Mouse (Mus musculus): ENCODE data around the gene Pdzd4. TPM values are rescaled to one million over a fixed set of nuclear protein-coding genes. Genes with fewer than 3 reads are reported as not detected.
A peak's percentile ranks its signal among the peaks of the same experiment; 100 is the strongest.

The Pdzd4 gene
- polyA plus RNA-seq, 1 experiment from 2014 or later = 0.12 TPM

- Histone ChIP-seq H3K36me3 (ENCODE audit: control insufficient read depth, insufficient read depth) (no peaks in the 10 kb centered on the region), H3K9me3 (ENCODE audit: control insufficient read depth) (no peaks in the 10 kb centered on the region), H3K9ac (ENCODE audit: low read depth, low read length) (no peak overlapping the region), H3K4me2 (replicated peaks; ENCODE audit: low read depth) (no peak overlapping the region), H3K27ac (ENCODE audit: low read depth, low read length) (no peak overlapping the region), H3K4me1 (replicated peaks; ENCODE audit: control insufficient read depth, insufficient read depth, low read length) (no peaks in the 10 kb centered on the region), H3K27me3 (replicated peaks; ENCODE audit: control insufficient read depth, insufficient read depth, low read length) (no peaks in the 10 kb centered on the region), H3K4me3 (ENCODE audit: low read depth, low read length) (no peak overlapping the region)
- 59% methylated on average over 3 of the region's 3 CpGs for WGBS
- no peak for ATAC-seq
- no peak for TF ChIP-seq CTCF (IDR thresholded peaks at IDR 0.05; ENCODE audit: low read depth)
Measured at GRCm38 (mm10) chrX:73864692-73865091, 39.9 kb upstream of the Pdzd4 start.

GRCm38 (mm10) chrX:73855087-73855408 is 30.3 kb upstream of the Pdzd4 start:
- Histone ChIP-seq H3K9ac (ENCODE audit: low read depth, low read length) (no peak overlapping the region), H3K9me3 (ENCODE audit: control insufficient read depth) (no peaks in the 10 kb centered on the region), H3K4me1 (replicated peaks; ENCODE audit: control insufficient read depth, insufficient read depth, low read length) (no peaks in the 10 kb centered on the region), H3K36me3 (ENCODE audit: control insufficient read depth, insufficient read depth) (no peaks in the 10 kb centered on the region), H3K27me3 (replicated peaks; ENCODE audit: control insufficient read depth, insufficient read depth, low read length) (no peaks in the 10 kb centered on the region), H3K4me3 (ENCODE audit: low read depth, low read length) (no peak overlapping the region), H3K4me2 (replicated peaks; ENCODE audit: low read depth) (no peak overlapping the region), H3K27ac (ENCODE audit: low read depth, low read length) (no peak overlapping the region)
- no peak for TF ChIP-seq CTCF (IDR thresholded peaks at IDR 0.05; ENCODE audit: low read depth)
- 55% methylated on average over 3 of the region's 3 CpGs for WGBS
- ATAC-seq = no peak

DNA sequence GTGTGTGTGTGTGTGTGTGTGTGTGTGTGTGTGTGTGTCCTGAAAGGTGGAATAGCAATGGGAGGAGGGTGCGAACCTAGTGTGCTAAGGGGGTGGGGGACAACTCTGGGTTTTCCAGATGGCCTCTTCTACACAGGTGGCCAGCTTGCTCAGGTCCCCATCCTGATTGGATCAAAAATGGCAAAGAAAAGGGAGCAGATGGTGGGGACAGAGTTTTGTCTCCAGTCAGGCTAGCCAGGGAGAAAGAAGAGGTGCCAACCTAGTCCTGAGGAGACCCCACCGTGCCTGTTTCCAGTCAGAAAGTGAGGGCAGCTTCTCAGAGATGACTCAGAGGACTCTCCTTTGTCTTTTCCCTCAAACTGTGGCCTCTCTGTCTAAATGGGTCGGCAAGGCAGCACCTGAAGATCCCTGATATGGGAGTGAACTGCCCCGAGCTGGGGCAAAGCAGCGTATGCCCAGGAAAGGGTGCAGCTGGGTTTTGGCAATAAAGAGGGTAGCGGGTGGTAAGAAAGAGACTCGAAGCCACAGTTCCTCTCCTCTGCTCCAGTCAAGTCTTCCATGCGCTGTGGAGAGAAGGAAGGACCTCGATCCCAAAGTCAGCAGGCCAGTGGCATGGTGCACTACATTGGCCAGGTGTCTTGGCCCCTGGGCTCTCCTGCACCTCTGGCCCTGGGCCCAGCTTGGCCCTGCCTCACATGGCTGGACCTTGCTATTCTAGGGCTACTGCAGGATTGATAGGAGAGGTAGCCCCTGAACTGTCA is 29.7 kb upstream of the Pdzd4 start:
- no peak for ATAC-seq
- WGBS = 81% methylated on average over 9 of the region's 9 CpGs
- Histone ChIP-seq H3K36me3 (ENCODE audit: control insufficient read depth, insufficient read depth) (no peaks in the 10 kb centered on the region), H3K4me2 (replicated peaks; ENCODE audit: low read depth) (no peak overlapping the region), H3K4me1 (replicated peaks; ENCODE audit: control insufficient read depth, insufficient read depth, low read length) (no peaks in the 10 kb centered on the region), H3K4me3 (ENCODE audit: low read depth, low read length) (no peak overlapping the region), H3K9ac (ENCODE audit: low read depth, low read length) (no peak overlapping the region), H3K27me3 (replicated peaks; ENCODE audit: control insufficient read depth, insufficient read depth, low read length) (no peaks in the 10 kb centered on the region), H3K9me3 (ENCODE audit: control insufficient read depth) (no peaks in the 10 kb centered on the region), H3K27ac (ENCODE audit: low read depth, low read length) (no peak overlapping the region)
- TF ChIP-seq CTCF (IDR thresholded peaks at IDR 0.05; ENCODE audit: low read depth) = no peak

DNA sequence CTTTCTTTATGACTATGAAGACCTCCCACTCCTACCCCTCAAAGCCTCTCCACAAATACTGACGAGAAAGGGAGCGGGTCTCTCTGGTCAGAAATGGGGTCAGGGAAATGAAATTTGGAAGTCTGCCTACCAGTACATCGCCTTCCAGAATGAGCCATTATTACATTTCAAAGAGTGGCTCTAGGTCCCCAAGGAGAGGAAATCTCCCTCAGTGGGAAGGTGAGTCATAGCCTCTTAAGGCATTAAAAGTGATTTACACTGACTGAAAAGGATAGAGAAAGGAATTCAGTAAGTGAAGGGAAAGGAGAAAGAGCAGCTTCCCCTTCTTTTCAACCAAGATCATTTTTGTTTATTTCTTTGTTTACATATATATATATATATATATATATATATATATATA is 11.9 kb upstream of the Pdzd4 start:
- TF ChIP-seq CTCF (IDR thresholded peaks at IDR 0.05; ENCODE audit: low read depth) = no peak
- no peaks in the 10 kb centered on the region for H3K36me3 ChIP-seq (ENCODE audit: control insufficient read depth, insufficient read depth)
- 85% methylated on average over 3 of the region's 3 CpGs for WGBS
- H3K27ac ChIP-seq (ENCODE audit: low read depth, low read length) = no peak overlapping the region
- H3K4me3 ChIP-seq (ENCODE audit: low read depth, low read length) = no peak overlapping the region
- ATAC-seq = no peak
- no peaks in the 10 kb centered on the region for H3K4me1 ChIP-seq (replicated peaks; ENCODE audit: control insufficient read depth, insufficient read depth, low read length)
- no peaks in the 10 kb centered on the region for H3K27me3 ChIP-seq (replicated peaks; ENCODE audit: control insufficient read depth, insufficient read depth, low read length)
- no peak overlapping the region for H3K4me2 ChIP-seq (replicated peaks; ENCODE audit: low read depth)
- no peak overlapping the region for H3K9ac ChIP-seq (ENCODE audit: low read depth, low read length)
- H3K9me3 ChIP-seq (ENCODE audit: control insufficient read depth) = no peaks in the 10 kb centered on the region

DNA sequence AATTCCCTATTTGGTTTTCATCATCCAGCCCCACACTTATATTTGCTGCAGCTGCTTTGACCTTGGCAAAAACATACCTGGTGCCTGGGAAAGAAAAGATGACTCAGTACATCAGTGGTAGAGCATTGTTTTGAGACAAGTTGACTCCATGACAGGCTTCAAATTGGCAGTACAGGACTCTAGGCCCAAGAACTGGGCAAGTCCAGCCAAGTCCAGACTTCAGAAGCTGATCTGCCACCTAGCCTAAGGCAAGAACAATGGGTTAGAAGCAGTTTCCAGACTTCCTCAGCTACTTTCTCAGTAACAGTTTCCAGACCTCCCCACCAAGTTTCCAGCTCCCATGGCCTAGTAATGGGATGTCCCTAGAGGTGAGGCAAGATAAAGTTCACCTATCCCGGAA is 11.0 kb upstream of the Pdzd4 start:
- WGBS = 95% methylated on average over 1 of the region's 1 CpGs

DNA sequence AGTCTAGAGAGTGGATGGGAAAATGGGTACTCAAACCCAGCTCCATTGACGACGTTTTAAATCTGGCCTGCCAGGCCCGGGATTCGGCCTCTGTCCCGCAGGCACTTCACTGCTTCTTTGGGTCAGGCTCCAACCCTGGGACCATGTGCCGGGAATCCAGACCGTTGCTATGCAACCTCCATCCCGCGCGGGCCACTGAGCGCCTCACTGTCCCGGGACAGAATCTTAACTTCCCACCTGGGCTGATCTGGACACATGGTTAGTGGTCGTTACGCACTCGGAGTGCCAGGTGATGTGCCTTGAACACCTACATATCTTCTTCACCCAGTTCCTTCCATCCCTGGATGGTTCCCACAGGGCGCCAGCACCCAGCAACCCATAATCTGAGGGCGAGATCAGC is 1.0 kb downstream of the Pdzd4 start:
- H3K27me3 ChIP-seq (replicated peaks; ENCODE audit: control insufficient read depth, insufficient read depth, low read length) = peaks cover 5% of the 10 kb centered on the region; the same call in 1 of the 2 replicates
- peak overlapping the region; percentile 50; the same call in 1 of the 2 replicates for H3K4me3 ChIP-seq (ENCODE audit: low read depth, low read length)
- no peaks in the 10 kb centered on the region for H3K36me3 ChIP-seq (ENCODE audit: control insufficient read depth, insufficient read depth)
- no peak for TF ChIP-seq CTCF (IDR thresholded peaks at IDR 0.05; ENCODE audit: low read depth)
- no peak overlapping the region for H3K9ac ChIP-seq (ENCODE audit: low read depth, low read length)
- WGBS = 29% methylated on average over 17 of the region's 17 CpGs
- no peak overlapping the region for H3K27ac ChIP-seq (ENCODE audit: low read depth, low read length)
- ATAC-seq = no peak
- no peaks in the 10 kb centered on the region for H3K9me3 ChIP-seq (ENCODE audit: control insufficient read depth)
- peak overlapping the region; percentile 75 for H3K4me2 ChIP-seq (replicated peaks; ENCODE audit: low read depth)
- H3K4me1 ChIP-seq (replicated peaks; ENCODE audit: control insufficient read depth, insufficient read depth, low read length) = no peaks in the 10 kb centered on the region

More for the DNA sequence above, 11.0 kb upstream of the Pdzd4 start:
- no peak overlapping the region for H3K27ac ChIP-seq (ENCODE audit: low read depth, low read length)
- no peaks in the 10 kb centered on the region for H3K4me1 ChIP-seq (replicated peaks; ENCODE audit: control insufficient read depth, insufficient read depth, low read length)
- no peak overlapping the region for H3K4me2 ChIP-seq (replicated peaks; ENCODE audit: low read depth)
- H3K9me3 ChIP-seq (ENCODE audit: control insufficient read depth) = no peaks in the 10 kb centered on the region
- no peak for TF ChIP-seq CTCF (IDR thresholded peaks at IDR 0.05; ENCODE audit: low read depth)
- ATAC-seq = no peak
- no peak overlapping the region for H3K4me3 ChIP-seq (ENCODE audit: low read depth, low read length)
- no peak overlapping the region for H3K9ac ChIP-seq (ENCODE audit: low read depth, low read length)
- H3K36me3 ChIP-seq (ENCODE audit: control insufficient read depth, insufficient read depth) = no peaks in the 10 kb centered on the region
- H3K27me3 ChIP-seq (replicated peaks; ENCODE audit: control insufficient read depth, insufficient read depth, low read length) = no peaks in the 10 kb centered on the region

All from intestine, postnatal 0 days (tissue).